Mouse (Mus musculus): ENCODE measurements around the gene Serf1. TPM values are rescaled to one million over a fixed set of nuclear protein-coding genes. Genes with fewer than 3 reads are reported as not detected.
"Not testable (repeated sequence)": the region's sequence is repeated elsewhere in the genome, so short reads cannot be mapped to it uniquely, and the experiment has no call there.

Serf1 gene
- 1 to 10 TPM; 2.9 to 6.8 (median 5.4) TPM for total RNA-seq (2022)

- DNase-seq (ENCODE audit: low spot score): peak; percentile 57
Observed at GRCm38 (mm10) chr13:100107652-100108472, at the start of gene Serf1. Serf1 (plus strand) TSS chr13:100108012.

- DNase-seq (ENCODE audit: low spot score): no peak
Observed at GRCm38 (mm10) chr13:100063936-100064335, 43.9 kb upstream of the Serf1 start.

- DNase-seq (ENCODE audit: low spot score): no peak
Observed at GRCm38 (mm10) chr13:100067821-100068220, 40.0 kb upstream of the Serf1 start.

GRCm38 (mm10) chr13:100071473-100071872, 36.3 kb upstream of the Serf1 start:
- DNase-seq (ENCODE audit: low spot score): no peak

GRCm38 (mm10) chr13:100098808-100099207, 9.0 kb upstream of the Serf1 start:
- DNase-seq (ENCODE audit: low spot score): no peak

GRCm38 (mm10) chr13:100103052-100103658, 4.7 kb upstream of the Serf1 start:
- no peak for DNase-seq (ENCODE audit: low spot score)

GRCm38 (mm10) chr13:100103748-100104254, 4.0 kb upstream of the Serf1 start, which contains the start of gene Bdp1:
Bdp1 (minus strand) TSS chr13:100104070.
- DNase-seq (ENCODE audit: low spot score): peak; percentile 94

- DNase-seq (ENCODE audit: low spot score): no peak
Observed at GRCm38 (mm10) chr13:100112218-100112972, 4.6 kb downstream of the Serf1 start.

- no peak for DNase-seq (ENCODE audit: low spot score)
Observed at GRCm38 (mm10) chr13:100123970-100124369, 16.2 kb downstream of the Serf1 start.

GRCm38 (mm10) chr13:100124423-100125257, 16.8 kb downstream of the Serf1 start, which contains the start of gene Smn1:
Smn1 (plus strand) TSS chr13:100124852.
- DNase-seq (ENCODE audit: low spot score): peak; percentile 98

GRCm38 (mm10) chr13:100125258-100125643, 17.4 kb downstream of the Serf1 start:
- no peak for DNase-seq (ENCODE audit: low spot score)

GRCm38 (mm10) chr13:100141646-100142314, 34.0 kb downstream of the Serf1 start:
- no peak for DNase-seq (ENCODE audit: low spot score)

GRCm38 (mm10) chr13:100152659-100153058, 44.8 kb downstream of the Serf1 start:
- peak; percentile 3 for DNase-seq (ENCODE audit: low spot score)

GRCm38 (mm10) chr13:100156624-100157023, 48.8 kb downstream of the Serf1 start:
- no peak for DNase-seq (ENCODE audit: low spot score)

GRCm38 (mm10) chr13:100161171-100161870, 53.5 kb downstream of the Serf1 start:
- not testable (repeated sequence) for DNase-seq (ENCODE audit: low spot score)

- not testable (repeated sequence) for DNase-seq (ENCODE audit: low spot score)
Observed at GRCm38 (mm10) chr13:100162467-100162866, 54.7 kb downstream of the Serf1 start.

Measured in heart, adult 8-10 months (tissue).